Mouse (Mus musculus): ENCODE results near the gene Zbtb1.

- TF ChIP-seq CTCF (IDR thresholded peaks at IDR 0.05; ENCODE audit: low read depth, low read length) (no peak), POLR2AphosphoS5 (IDR thresholded peaks at IDR 0.05; ENCODE audit: insufficient replicate concordance, low read depth, low read length) (no peak), GATA1 (IDR thresholded peaks at IDR 0.05; ENCODE audit: borderline replicate concordance, low read length) (no peak)
Observed at GRCm38 (mm10) chr12:76374911-76375310, 4.8 kb downstream of the Zbtb1 start.
